Comparison of ENCODE assay signal across 19 mouse cellular contexts in the genomic region with DNA sequence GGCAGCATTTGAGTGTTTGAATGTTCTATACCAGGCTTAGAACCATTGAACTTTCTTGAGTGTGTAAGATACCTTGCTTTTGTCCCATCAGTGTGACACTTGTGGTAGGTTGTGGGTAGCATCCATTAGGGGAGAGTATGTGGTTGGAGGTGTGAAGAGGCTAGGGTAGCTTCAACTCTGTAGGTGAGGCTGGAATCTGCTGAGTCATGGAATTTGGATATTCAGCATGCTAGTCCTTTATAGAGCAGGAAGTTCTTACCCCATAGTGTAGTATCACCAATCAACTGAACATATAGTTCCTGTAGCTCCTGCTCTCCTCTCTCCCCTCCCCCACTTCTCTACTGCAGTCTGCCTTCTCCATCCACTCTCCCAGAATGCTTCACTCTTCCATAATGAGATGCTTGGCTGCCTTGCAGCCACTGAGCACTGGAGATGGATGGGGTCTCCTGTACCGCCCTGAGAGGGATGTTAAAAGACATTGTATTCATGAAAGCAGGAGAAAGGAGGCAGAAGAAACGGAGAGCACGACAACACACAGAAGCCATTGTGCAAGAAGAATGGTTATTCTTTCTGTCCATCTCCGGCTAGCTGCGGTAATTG. TPM values are rescaled to one million over a fixed set of nuclear protein-coding genes. Genes with fewer than 3 reads are reported as not detected.
DNase-seq lines count a peak whose midpoint lies in the region; ATAC-seq and TF ChIP-seq lines count a peak whose summit lies in the region.
"Had no signal": no experiment of that assay in that cellular context is flagged by ENCODE, and none has a peak within 500 bp of the region (broad histone marks: within the 10 kb centered on the region; RNA-seq: fewer than 3 reads in every experiment).

No protein-coding gene starts in this region.

- peak; percentile 42 for DNase-seq in forebrain, embryonic 14.5 days (ENCODE audit: low spot score)
- DNase-seq in CH12.LX (ENCODE audit: extremely low read depth) = no peak
- peak; percentile 23 for DNase-seq in embryo, embryonic 10.5 days (ENCODE audit: low spot score)
- DNase-seq in adrenal gland, postnatal 14 days = no peak
- no peak for DNase-seq in cerebellum, adult 11-12 months
- DNase-seq in thymus, adult 18-20 months = no peak
- DNase-seq: cerebellum, adult 8-10 months; heart, postnatal 4 days; kidney, adult 11 months; kidney, postnatal 14 days; layer of hippocampus, adult 9-11 months; lung, embryonic 14.5 days; right cerebral cortex, postnatal 4 days; thymus, adult 2 months had no signal

- 0 out of 2 replicates have a peak overlapping the region, but pooled peaks have one; percentile 9 for H3K4me2 ChIP-seq in forebrain, embryonic 14.5 days (ENCODE audit: low read length)
- H3K4me2 ChIP-seq in forebrain, embryonic 12.5 days = no peak overlapping the region
- H3K4me2 ChIP-seq in CH12.LX (ENCODE audit: insufficient read depth, low read depth, poor library complexity, severe bottlenecking) = no peak overlapping the region
- peak overlapping the region; percentile 49 for H3K4me2 ChIP-seq in hindbrain, embryonic 15.5 days
- H3K4me2 ChIP-seq: embryonic facial prominence, embryonic 13.5 days; heart, embryonic 13.5 days; limb, embryonic 15.5 days; lung, embryonic 14.5 days had no signal

- no peak for TF ChIP-seq POLR2A in CH12.LX (IDR thresholded peaks at IDR 0.05; ENCODE audit: low read depth, low read length)

- no peak overlapping the region for H3K9ac ChIP-seq in forebrain, embryonic 14.5 days (ENCODE audit: low read length)
- H3K9ac ChIP-seq in forebrain, embryonic 12.5 days = no peak overlapping the region
- H3K9ac ChIP-seq in CH12.LX (ENCODE audit: insufficient read depth, low read depth) = no peak overlapping the region
- H3K9ac ChIP-seq in hindbrain, embryonic 15.5 days = no peak overlapping the region
- H3K9ac ChIP-seq: embryonic facial prominence, embryonic 13.5 days; heart, embryonic 13.5 days; limb, embryonic 15.5 days; lung, embryonic 14.5 days had no signal

- H3K9me3 ChIP-seq in forebrain, embryonic 14.5 days (replicated peaks; ENCODE audit: control insufficient read depth, low read length) = no peaks in the 10 kb centered on the region
- no peaks in the 10 kb centered on the region for H3K9me3 ChIP-seq in forebrain, embryonic 12.5 days
- no peaks in the 10 kb centered on the region for H3K9me3 ChIP-seq in CH12.LX (replicated peaks; ENCODE audit: low read length)
- H3K9me3 ChIP-seq in hindbrain, embryonic 15.5 days = no peaks in the 10 kb centered on the region
- H3K9me3 ChIP-seq: embryonic facial prominence, embryonic 13.5 days; heart, embryonic 13.5 days; limb, embryonic 15.5 days had no signal

- 0 out of 2 replicates have a peak, but pooled peaks cover 2% of the 10 kb centered on the region for H3K4me1 ChIP-seq in forebrain, embryonic 14.5 days (ENCODE audit: control insufficient read depth, insufficient read depth, low read length)
- H3K4me1 ChIP-seq in forebrain, embryonic 12.5 days = peaks cover 5% of the 10 kb centered on the region; the same call in 1 of the 2 replicates
- H3K4me1 ChIP-seq in CH12.LX (ENCODE audit: control insufficient read depth in 1 of 2, insufficient read depth in 2 of 2) = peaks cover 0 to 7% of the 10 kb centered on the region in 2 experiments; a peak in 2 of 4 replicates
- peaks cover 12% of the 10 kb centered on the region; the same call in 1 of the 2 replicates for H3K4me1 ChIP-seq in hindbrain, embryonic 15.5 days (replicated peaks)
- H3K4me1 ChIP-seq: embryonic facial prominence, embryonic 13.5 days; heart, embryonic 13.5 days; limb, embryonic 15.5 days had no signal

- no peaks in the 10 kb centered on the region for H3K36me3 ChIP-seq in forebrain, embryonic 14.5 days (ENCODE audit: control insufficient read depth, insufficient read depth, low read length)
- no peaks in the 10 kb centered on the region for H3K36me3 ChIP-seq in forebrain, embryonic 12.5 days (replicated peaks)
- H3K36me3 ChIP-seq in CH12.LX (replicated peaks in 1 of 2; ENCODE audit: control insufficient read depth in 1 of 2, insufficient read depth in 1 of 2, low read length in 1 of 2) = no peaks in the 10 kb centered on the region
- no peaks in the 10 kb centered on the region for H3K36me3 ChIP-seq in hindbrain, embryonic 15.5 days
- H3K36me3 ChIP-seq: embryonic facial prominence, embryonic 13.5 days; heart, embryonic 13.5 days; limb, embryonic 15.5 days had no signal

- dilution Hi-C loops in CH12.LX (cut with MboI; ENCODE audit: extremely low pct_ligation_motif_present, extremely low pct_unique_long_range_greater_than_20kb, low sequenced_read_pairs) = no loop called here

- no peak for TF ChIP-seq EP300 in CH12.LX (IDR thresholded peaks at IDR 0.05; ENCODE audit: low read length)

- no peaks in the 10 kb centered on the region for H3K27me3 ChIP-seq in forebrain, embryonic 14.5 days (replicated peaks; ENCODE audit: control insufficient read depth, insufficient read depth, low read length)
- H3K27me3 ChIP-seq in forebrain, embryonic 12.5 days = no peaks in the 10 kb centered on the region
- no peaks in the 10 kb centered on the region for H3K27me3 ChIP-seq in CH12.LX (replicated peaks)
- H3K27me3 ChIP-seq in hindbrain, embryonic 15.5 days = no peaks in the 10 kb centered on the region
- H3K27me3 ChIP-seq: embryonic facial prominence, embryonic 13.5 days; limb, embryonic 15.5 days had no signal

- ATAC-seq in forebrain, embryonic 14.5 days = no peak
- no peak for ATAC-seq in forebrain, embryonic 12.5 days (ENCODE audit: low FRiP score)
- ATAC-seq in hindbrain, embryonic 15.5 days (ENCODE audit: low FRiP score, low read depth) = peak; percentile 77

- WGBS in forebrain, embryonic 14.5 days = 49% methylated on average over 5 of the region's 5 CpGs
- WGBS in forebrain, embryonic 12.5 days = 50% methylated on average over 5 of the region's 5 CpGs
- WGBS in hindbrain, embryonic 15.5 days = 23% methylated on average over 5 of the region's 5 CpGs

- no peak for TF ChIP-seq CTCF in CH12.LX (conservative IDR thresholded peaks at IDR 0.05 in 1 of 2, IDR thresholded peaks at IDR 0.05 in 1 of 2; ENCODE audit: low read depth in 2 of 2, low read length in 2 of 2)

- no peak overlapping the region for H3K27ac ChIP-seq in forebrain, embryonic 14.5 days (ENCODE audit: low read depth, low read length)
- no peak overlapping the region for H3K27ac ChIP-seq in forebrain, embryonic 12.5 days
- H3K27ac ChIP-seq in CH12.LX (ENCODE audit: insufficient read depth, low read depth) = no peak overlapping the region
- peak overlapping the region; percentile 81 for H3K27ac ChIP-seq in hindbrain, embryonic 15.5 days (replicated peaks)
- H3K27ac ChIP-seq: embryonic facial prominence, embryonic 13.5 days; heart, embryonic 13.5 days; limb, embryonic 15.5 days had no signal

- no peak for TF ChIP-seq RAD21 in CH12.LX (IDR thresholded peaks at IDR 0.05; ENCODE audit: low read depth, low read length)

- in situ Hi-C loops in CH12.LX (cut with MboI; ENCODE audit: low pct_ligation_motif_present, low pct_unique_long_range_greater_than_20kb, low sequenced_read_pairs) = no loop called here

- no peaks in the 10 kb centered on the region for H3K79me2 ChIP-seq in CH12.LX (replicated peaks; ENCODE audit: control insufficient read depth, extremely low read depth, insufficient read depth, poor library complexity, severe bottlenecking)

- no peak overlapping the region for H3K4me3 ChIP-seq in forebrain, embryonic 14.5 days (ENCODE audit: low read depth, low read length)
- no peak overlapping the region for H3K4me3 ChIP-seq in forebrain, embryonic 12.5 days (replicated peaks)
- no peak overlapping the region for H3K4me3 ChIP-seq in CH12.LX (replicated peaks in 1 of 3; ENCODE audit: low read depth in 2 of 3, low read length in 2 of 3, poor library complexity in 1 of 3)
- peak overlapping the region; percentile 28 for H3K4me3 ChIP-seq in hindbrain, embryonic 15.5 days
- H3K4me3 ChIP-seq: embryonic facial prominence, embryonic 13.5 days; heart, embryonic 13.5 days; limb, embryonic 15.5 days had no signal

TF ChIP-seq in CH12.LX, 34 proteins besides CTCF, POLR2A, EP300 and RAD21:
- peak; percentile 89 for TF ChIP-seq MAFK (IDR thresholded peaks at IDR 0.05; ENCODE audit: insufficient replicate concordance, low read length)
- TF ChIP-seq MAX (IDR thresholded peaks at IDR 0.05; ENCODE audit: low read length) = no peak

RNA-seq across cellular contexts. Expression of a gene that starts 3.3 kb away (rescaled TPM):
- polyA plus RNA-seq in forebrain, embryonic 14.5 days (2014; fragmentation: Nextera tagmentation; extraction: Ambion mirVana) = 52.8 and 55.4 TPM in 2 replicates
- 59.4 and 60.9 TPM in 2 replicates for polyA plus RNA-seq in forebrain, embryonic 12.5 days (2016; fragmentation: Nextera tagmentation; extraction: Ambion mirVana)
- total RNA-seq in CH12.LX (2012; rRNA removed) (1.4 and 1.5 TPM in 2 replicates), CH12.LX (2014; rRNA removed) (1.7 and 2.2 TPM in 2 replicates)
- 3.3 and 3.9 TPM in 2 replicates for polyA plus RNA-seq in CH12.LX (2012; ENCODE audit: insufficient read length, low read depth)
- 47.4 and 50.1 TPM in 2 replicates for polyA plus RNA-seq in hindbrain, embryonic 15.5 days (2015; fragmentation: Nextera tagmentation; extraction: Ambion mirVana)
- total RNA-seq in adrenal gland, postnatal 14 days (2021) = 33.7 and 35.4 TPM in 2 replicates

Comparison
In these comparisons a context has a peak if more than half of its experiments do, and no peak if none do; other contexts are left out.
1. H3K4me2 ChIP-seq: peak in forebrain, embryonic 14.5 days (single experiment) and hindbrain, embryonic 15.5 days (single experiment); none in forebrain, embryonic 12.5 days (single experiment) and CH12.LX (single experiment).
2. DNase-seq: peak in forebrain, embryonic 14.5 days (single experiment) and embryo, embryonic 10.5 days (single experiment); none in CH12.LX (single experiment), adrenal gland, postnatal 14 days (single experiment), cerebellum, adult 11-12 months (single experiment) and thymus, adult 18-20 months (0 of 2).